Mouse (Mus musculus) MEL (cell line): Measurements from ENCODE around the gene Gm20388. TPM values are rescaled to one million over a fixed set of nuclear protein-coding genes. Genes with fewer than 3 reads are reported as not detected.

ENCODE experiments used
- DNase-seq: peaks from one replicate; pipeline ENCODE4 v3.0.0; 2011; ENCODE audit warnings: low read depth, low spot score
- H3K27ac ChIP-seq: 2 replicates; pipeline ENCODE4 v1.5.1; 2012; ENCODE audit warnings: low read depth, mild to moderate bottlenecking, control low read depth, low read length, moderate library complexity; ENCODE audit not compliant: control insufficient read depth
- H3K27me3 ChIP-seq, 2 experiments: fragments of 150-350 bp in 1 of 2; sonication (generic) in 1 of 2; 2 replicates each; pipeline ENCODE4 v1.6.1; 2012; ENCODE audit warnings: low read length in 2 of 2, mild to moderate bottlenecking in 2 of 2, improper control_type of control experiment in 1 of 2, moderate library complexity in 1 of 2; ENCODE audit not compliant: insufficient read depth in 2 of 2, control insufficient read depth in 1 of 2
- H3K36me3 ChIP-seq, 2 experiments: 2 replicates each; pipeline ENCODE4 v1.6.1; 2012 to 2014; ENCODE audit warnings: low read length in 2 of 2, improper control_type of control experiment in 1 of 2, inconsistent platforms in 1 of 2, mild to moderate bottlenecking in 1 of 2; ENCODE audit not compliant: insufficient read depth in 2 of 2, control insufficient read depth in 1 of 2
- H3K4me1 ChIP-seq, 2 experiments: fragments of 150-350 bp in 1 of 2; sonication (generic) in 1 of 2; 2 replicates each; pipeline ENCODE4 v1.6.1; 2012; ENCODE audit warnings: low read length in 2 of 2, improper control_type of control experiment in 1 of 2, mild to moderate bottlenecking in 1 of 2; ENCODE audit not compliant: insufficient read depth in 2 of 2, control insufficient read depth in 1 of 2
- H3K4me3 ChIP-seq, 2 experiments: fragments of 150-350 bp in 1 of 2; sonication (generic) in 1 of 2; 2 replicates each; pipeline ENCODE4 v1.5.1; 2012; ENCODE audit warnings: low read depth in 2 of 2, low read length in 2 of 2, mild to moderate bottlenecking in 2 of 2, moderate library complexity in 2 of 2, control low read depth in 1 of 2, improper control_type of control experiment in 1 of 2; ENCODE audit not compliant: control insufficient read depth in 1 of 2, insufficient read depth in 1 of 2
- H3K79me2 ChIP-seq: 2 replicates; pipeline ENCODE4 v1.6.1; 2012; ENCODE audit warnings: mild to moderate bottlenecking, low read length, moderate library complexity; ENCODE audit not compliant: control insufficient read depth, poor library complexity, insufficient read depth
- H3K9ac ChIP-seq: 2 replicates; pipeline ENCODE4 v1.6.1; 2012; ENCODE audit warnings: low read depth, mild to moderate bottlenecking, control low read depth, low read length, moderate library complexity; ENCODE audit not compliant: control insufficient read depth, poor library complexity, severe bottlenecking
- H3K9me3 ChIP-seq: fragments of 150-350 bp; sonication (generic); replicated peaks from 2 replicates; pipeline ENCODE4 v1.6.1; 2012; ENCODE audit warnings: mild to moderate bottlenecking, low read length, improper control_type of control experiment, moderate library complexity; ENCODE audit not compliant: insufficient read depth
- CHD1 ChIP-seq: IDR thresholded peaks from 2 replicates; pipeline ENCODE4 v1.6.1; 2012; ENCODE audit warnings: low read depth, mild to moderate bottlenecking, inconsistent platforms, low read length, improper control_type of control experiment
- ETS1 ChIP-seq: IDR thresholded peaks from 2 replicates; pipeline ENCODE4 v1.6.1; 2012; ENCODE audit warnings: low read depth, mild to moderate bottlenecking, inconsistent platforms, low read length, improper control_type of control experiment, moderate library complexity
- GATA1 ChIP-seq: IDR thresholded peaks from 2 replicates; pipeline ENCODE4 v1.6.1; 2011; ENCODE audit warnings: low read depth, low read length, improper control_type of control experiment
- HCFC1 ChIP-seq: IDR thresholded peaks from 2 replicates; pipeline ENCODE4 v1.6.1; 2012; ENCODE audit warnings: low read depth, mild to moderate bottlenecking, inconsistent platforms, low read length, improper control_type of control experiment, moderate library complexity
- JUND ChIP-seq: IDR thresholded peaks from 2 replicates; pipeline ENCODE4 v1.6.1; 2011; ENCODE audit warnings: low read depth, mild to moderate bottlenecking, improper control_type of control experiment, low read length
- MAFK ChIP-seq: IDR thresholded peaks from 2 replicates; pipeline ENCODE4 v1.6.1; 2011; ENCODE audit warnings: low read depth, mild to moderate bottlenecking, low read length, improper control_type of control experiment, borderline replicate concordance
- MAX ChIP-seq: IDR thresholded peaks from 2 replicates; pipeline ENCODE4 v1.6.1; 2011; ENCODE audit warnings: low read length, improper control_type of control experiment
- MAZ ChIP-seq: IDR thresholded peaks from 2 replicates; pipeline ENCODE4 v1.6.1; 2012; ENCODE audit warnings: low read depth, mild to moderate bottlenecking, inconsistent platforms, low read length, improper control_type of control experiment
- MXI1 ChIP-seq: IDR thresholded peaks from 2 replicates; pipeline ENCODE4 v1.6.1; 2011; ENCODE audit warnings: mild to moderate bottlenecking, low read depth, low read length, improper control_type of control experiment
- MYC ChIP-seq: IDR thresholded peaks from 2 replicates; pipeline ENCODE4 v1.6.1; 2011; ENCODE audit warnings: low read depth, mild to moderate bottlenecking, low read length, improper control_type of control experiment, moderate library complexity
- NELFE ChIP-seq: IDR thresholded peaks from 2 replicates; pipeline ENCODE4 v1.6.1; 2011; ENCODE audit warnings: low read depth, low read length, improper control_type of control experiment
- POLR2A ChIP-seq, 2 experiments: IDR thresholded peaks; 2 replicates each; pipeline ENCODE4 v1.6.1; 2011 to 2012; ENCODE audit warnings: low read length in 2 of 2, mild to moderate bottlenecking in 2 of 2, control low read depth in 1 of 2, improper control_type of control experiment in 1 of 2, low read depth in 1 of 2, moderate library complexity in 1 of 2; ENCODE audit not compliant: control insufficient read depth in 1 of 2, insufficient read depth in 1 of 2, poor library complexity in 1 of 2
- POLR2AphosphoS2 ChIP-seq: IDR thresholded peaks from 2 replicates; pipeline ENCODE4 v1.6.1; 2011; ENCODE audit warnings: low read length, improper control_type of control experiment
- POLR2AphosphoS5 ChIP-seq: IDR thresholded peaks from 2 replicates; pipeline ENCODE4 v1.6.1; 2012; ENCODE audit warnings: low read depth, borderline replicate concordance, mild to moderate bottlenecking, inconsistent platforms, low read length, moderate library complexity, mixed read lengths
- RAD21 ChIP-seq: IDR thresholded peaks from 2 replicates; pipeline ENCODE4 v1.6.1; 2011; ENCODE audit warnings: mild to moderate bottlenecking, low read depth, low read length, improper control_type of control experiment
- RCOR1 ChIP-seq: IDR thresholded peaks from 2 replicates; pipeline ENCODE4 v1.6.1; 2012; ENCODE audit warnings: low read depth, mild to moderate bottlenecking, inconsistent platforms, low read length, improper control_type of control experiment
- TAL1 ChIP-seq: IDR thresholded peaks from 2 replicates; pipeline ENCODE4 v1.6.1; 2012; ENCODE audit warnings: mild to moderate bottlenecking, inconsistent platforms, low read length, moderate library complexity, mixed read lengths
- TBP ChIP-seq: IDR thresholded peaks from 2 replicates; pipeline ENCODE4 v1.8.0; 2011; ENCODE audit warnings: low read depth, low read length, improper control_type of control experiment
- TCF12 ChIP-seq: IDR thresholded peaks from 2 replicates; pipeline ENCODE4 v1.6.1; 2014; ENCODE audit warnings: low read depth, mild to moderate bottlenecking, inconsistent platforms, low read length, improper control_type of control experiment, moderate library complexity
- UBTF ChIP-seq: IDR thresholded peaks from 2 replicates; pipeline ENCODE4 v1.6.1; 2012; ENCODE audit warnings: low read depth, mild to moderate bottlenecking, inconsistent platforms, low read length, improper control_type of control experiment, moderate library complexity, borderline replicate concordance; ENCODE audit not compliant: insufficient read depth
- USF1 ChIP-seq: IDR thresholded peaks from 2 replicates; pipeline ENCODE4 v1.6.1; 2014; ENCODE audit warnings: low read depth, mild to moderate bottlenecking, inconsistent platforms, low read length, improper control_type of control experiment, moderate library complexity
- USF2 ChIP-seq, 2 experiments: IDR thresholded peaks; 2 replicates each; pipeline ENCODE4 v1.6.1; 2011 to 2012; ENCODE audit warnings: improper control_type of control experiment in 2 of 2, low read length in 2 of 2, borderline replicate concordance in 1 of 2, inconsistent platforms in 1 of 2, low read depth in 1 of 2, mild to moderate bottlenecking in 1 of 2; ENCODE audit not compliant: insufficient read depth in 1 of 2
- ZC3H11A ChIP-seq: IDR thresholded peaks from 2 replicates; pipeline ENCODE4 v1.6.1; 2012; ENCODE audit warnings: low read depth, mild to moderate bottlenecking, inconsistent platforms, low read length, improper control_type of control experiment
- ZKSCAN1 ChIP-seq: IDR thresholded peaks from 2 replicates; pipeline ENCODE4 v1.6.1; 2012; ENCODE audit warnings: low read depth, mild to moderate bottlenecking, inconsistent platforms, low read length, improper control_type of control experiment, moderate library complexity
- ZMIZ1 ChIP-seq: IDR thresholded peaks from 2 replicates; pipeline ENCODE4 v1.6.1; 2012; ENCODE audit warnings: low read depth, mild to moderate bottlenecking, inconsistent platforms, low read length, improper control_type of control experiment, moderate library complexity
- ZNF384 ChIP-seq: IDR thresholded peaks from 2 replicates; pipeline ENCODE4 v1.6.1; 2012; ENCODE audit warnings: low read depth, mild to moderate bottlenecking, inconsistent platforms, low read length, improper control_type of control experiment
- polyA plus RNA-seq, 2 experiments: library from polyadenylated mRNA; stranded (reverse) in 1 of 2; unstranded in 1 of 2; fragments of >175 nt in 1 of 2; fragments of >200 nt in 1 of 2; gene quantifications; 2 replicates each; pipeline versions ENCODE4 v1.2.1 to v1.2.4; 2012; ENCODE audit warnings: low replicate concordance in 2 of 2, low read depth in 1 of 2; ENCODE audit not compliant: insufficient read length in 2 of 2, insufficient read depth in 1 of 2, missing spikeins in 1 of 2
- total RNA-seq: library from RNA; depleted of rRNA; stranded (reverse); fragments of 300-350 nt; gene quantifications from 2 replicates; pipeline ENCODE4 v1.2.3, GENCODE M21; 2012

Gene Gm20388
- total and polyA plus RNA-seq, 3 experiments: 11.1 to 17.8 TPM; not detected in 1

- no peak for TF ChIP-seq MAFK
- TF ChIP-seq TCF12: peak; percentile 87
Observed at GRCm38 (mm10) chr8:121162413-121162812, 1251.8 kb downstream of the Gm20388 start (continued).

- Histone ChIP-seq H3K9me3 (no peaks in the 10 kb centered on the region), H3K27me3 (no peaks in the 10 kb centered on the region), H3K4me1 (peaks cover 9 to 67% of the 10 kb centered on the region in 2 experiments)
Observed at GRCm38 (mm10) chr8:121162906-121163695, 1252.5 kb downstream of the Gm20388 start.

GRCm38 (mm10) chr8:121164017-121164469 lies 1253.4 kb downstream of the Gm20388 start:
- Histone ChIP-seq H3K27ac (peak overlapping the region; percentile 98), H3K9ac (peak overlapping the region; percentile 84), H3K9me3 (no peaks in the 10 kb centered on the region)
- no peak; the same call in 1 of the 2 replicates for TF ChIP-seq TAL1
- peak; percentile 62; the same call in 1 of the 2 replicates for TF ChIP-seq POLR2AphosphoS2
- no peak for TF ChIP-seq ZKSCAN1
- peak; percentile 96 for TF ChIP-seq CHD1
- TF ChIP-seq MAZ: peak; percentile 93
- peak; percentile 67 for TF ChIP-seq TCF12
- TF ChIP-seq JUND: no peak
- peak; percentile 83; the same call in 1 of the 2 replicates for TF ChIP-seq MYC
- peak; percentile 47 for TF ChIP-seq NELFE
- TF ChIP-seq TBP: peak; percentile 75
- TF ChIP-seq HCFC1: peak; percentile 61; the same call in 1 of the 2 replicates
- TF ChIP-seq UBTF: no peak
- TF ChIP-seq ZMIZ1: peak; percentile 58; the same call in 1 of the 2 replicates
- peak; percentile 88 for TF ChIP-seq USF1
- no peak for TF ChIP-seq ZNF384
- TF ChIP-seq GATA1: peak; percentile 99
- TF ChIP-seq RCOR1: peak; percentile 48; the same call in 1 of the 2 replicates
- no peak for TF ChIP-seq RAD21
- no peak for TF ChIP-seq POLR2AphosphoS5
- no peak for TF ChIP-seq ZC3H11A
- TF ChIP-seq MXI1: peak; percentile 75
- TF ChIP-seq ETS1: peak; percentile 95
- TF ChIP-seq MAFK: no peak
- peak; percentile 82 for TF ChIP-seq MAX

More at GRCm38 (mm10) chr8:121162906-121163695, 1252.5 kb downstream of the Gm20388 start:
- peak; percentile 84 for DNase-seq
- peak; percentile 22; the same call in 1 of the 2 replicates for TF ChIP-seq TAL1
- no peak for TF ChIP-seq TCF12
- peak; percentile 37 for TF ChIP-seq NELFE
- TF ChIP-seq TBP: peak; percentile 87
- no peak for TF ChIP-seq MAFK
- peak; percentile 3; the same call in 1 of the 2 replicates for TF ChIP-seq MAX
- peak; percentile 41 to 49; a peak in 2 of 4 replicates for TF ChIP-seq POLR2A (IDR thresholded peaks at IDR 0.05; ENCODE audit: control insufficient read depth in 1 of 2, insufficient read depth in 1 of 2, low read depth in 1 of 2, low read length in 2 of 2, poor library complexity in 1 of 2)
- peak; percentile 69 for TF ChIP-seq MYC
- TF ChIP-seq USF2 (IDR thresholded peaks at IDR 0.05; ENCODE audit: borderline replicate concordance in 1 of 2, insufficient read depth in 1 of 2, low read depth in 1 of 2, low read length in 2 of 2): no peak
- Histone ChIP-seq H3K36me3 (peaks cover 0 to 42% of the 10 kb centered on the region in 2 experiments; a peak in 2 of 4 replicates), H3K4me3 (peak overlapping the region; percentile 22 to 40), H3K9ac (peak overlapping the region; percentile 84), H3K27ac (peak overlapping the region; percentile 98), H3K79me2 (peaks cover 8% of the 10 kb centered on the region)

More at GRCm38 (mm10) chr8:121164017-121164469, 1253.4 kb downstream of the Gm20388 start:
- Histone ChIP-seq H3K36me3 (peaks cover 0 to 45% of the 10 kb centered on the region in 2 experiments; a peak in 2 of 4 replicates), H3K4me3 (peak overlapping the region; percentile 22 to 42), H3K4me1 (peaks cover 4 to 68% of the 10 kb centered on the region in 2 experiments), H3K27me3 (no peaks in the 10 kb centered on the region), H3K79me2 (peaks cover 7% of the 10 kb centered on the region)
- DNase-seq: peak; percentile 94
